Mouse (Mus musculus): Measurements from ENCODE around the gene Bach1. TPM values are rescaled to one million over a fixed set of nuclear protein-coding genes. Genes with fewer than 3 reads are reported as not detected.
A peak's percentile ranks its signal among the peaks of the same experiment; 100 is the strongest.

Gene Bach1
- polyA plus RNA-seq, 1 experiment, result 8.8 TPM

GRCm38 (mm10) chr16:87699306-87699692, 554 bp downstream of the Bach1 start:
- peak overlapping the region; percentile 67 for H3ac ChIP-seq (ENCODE audit: control insufficient read depth, insufficient read length)
- H3K4me2 ChIP-seq (ENCODE audit: low read depth), result peak overlapping the region; percentile 81
- H3K27me3 ChIP-seq (ENCODE audit: control insufficient read depth, insufficient read depth, insufficient read length), result no peaks in the 10 kb centered on the region
- H3K79me2 ChIP-seq (ENCODE audit: control insufficient read depth, insufficient read depth), result peaks cover 52% of the 10 kb centered on the region
- H3K4me3 ChIP-seq, result peak overlapping the region; percentile 89
- no peak for TF ChIP-seq SRF (IDR thresholded peaks at IDR 0.05; ENCODE audit: control insufficient read depth, insufficient read length, low read depth)
- TF ChIP-seq REST (IDR thresholded peaks at IDR 0.05; ENCODE audit: insufficient read depth, insufficient read length), result no peak
- TF ChIP-seq POLR2A (IDR thresholded peaks at IDR 0.05; ENCODE audit: insufficient read length, low read depth), result no peak
- TF ChIP-seq USF1 (IDR thresholded peaks at IDR 0.05; ENCODE audit: low read depth), result no peak
- TF ChIP-seq TCF3 (IDR thresholded peaks at IDR 0.05; ENCODE audit: insufficient read length, low read depth), result no peak
- no peak for TF ChIP-seq E2F4 (IDR thresholded peaks at IDR 0.05; ENCODE audit: insufficient read depth)
- TF ChIP-seq MYOD1 (IDR thresholded peaks at IDR 0.05; ENCODE audit: control insufficient read depth in 1 of 3, insufficient read length in 2 of 3, low read depth in 2 of 3), result no peak
- TF ChIP-seq MYOG (IDR thresholded peaks at IDR 0.05; ENCODE audit: control insufficient read depth in 1 of 3, insufficient read depth in 1 of 3, insufficient read length in 2 of 3, low read depth in 2 of 3), result no peak
- no peak for TF ChIP-seq POLR2AphosphoS2 (IDR thresholded peaks at IDR 0.05; ENCODE audit: insufficient read length, low read depth)
- TF ChIP-seq TCF12 (IDR thresholded peaks at IDR 0.05; ENCODE audit: insufficient read depth, poor library complexity, severe bottlenecking), result no peak
- no peak for TF ChIP-seq CEBPB (IDR thresholded peaks at IDR 0.05; ENCODE audit: insufficient read depth, poor library complexity, severe bottlenecking)
- H3K36me3 ChIP-seq (ENCODE audit: control insufficient read depth, insufficient read depth), result no peaks in the 10 kb centered on the region

DNA sequence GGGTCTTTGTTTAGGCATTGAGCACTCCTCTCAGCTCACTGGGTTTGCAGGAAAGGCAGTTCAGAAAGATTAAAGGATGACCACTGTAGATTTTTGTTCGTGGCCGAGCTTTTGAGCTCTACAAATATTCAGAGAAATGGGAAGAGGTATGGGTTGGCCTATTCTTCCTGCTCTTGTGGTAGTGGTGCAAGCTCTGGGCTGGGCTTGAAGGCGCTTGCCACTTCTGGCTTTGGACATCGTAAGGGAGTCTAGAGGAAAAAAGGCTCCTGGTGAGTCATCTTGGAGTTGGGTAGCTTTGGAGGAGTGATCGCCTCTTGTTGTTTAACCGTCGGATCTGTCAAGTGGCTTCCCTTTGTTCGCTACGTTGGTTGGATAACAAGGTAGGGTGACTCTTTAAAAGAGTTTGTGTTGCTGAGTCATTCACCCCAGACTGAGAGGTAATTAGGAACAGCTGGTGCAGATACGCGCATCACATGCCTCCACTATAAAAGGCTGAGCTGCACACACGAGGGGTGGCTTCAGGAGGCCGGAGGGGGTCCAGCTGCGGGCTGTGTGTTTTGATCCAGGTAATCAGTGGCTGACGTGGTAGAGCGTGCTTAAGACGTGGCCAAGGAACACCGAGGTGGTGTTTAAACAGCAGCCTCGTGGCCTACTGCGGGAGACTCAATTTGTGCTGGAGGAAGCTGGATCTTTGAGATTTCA, 1.1 kb downstream of the Bach1 start:
- TF ChIP-seq MAX (IDR thresholded peaks at IDR 0.05; ENCODE audit: low read depth), result no peak
- TF ChIP-seq MYOG (IDR thresholded peaks at IDR 0.05; ENCODE audit: control insufficient read depth in 1 of 3, insufficient read depth in 1 of 3, insufficient read length in 2 of 3, low read depth in 2 of 3), result peak in 2 of 3 experiments; percentile 51 to 77
- TF ChIP-seq USF1 (IDR thresholded peaks at IDR 0.05; ENCODE audit: low read depth), result peak; percentile 39
- TF ChIP-seq POLR2AphosphoS2 (IDR thresholded peaks at IDR 0.05; ENCODE audit: insufficient read length, low read depth), result no peak
- no peak for TF ChIP-seq E2F4 (IDR thresholded peaks at IDR 0.05; ENCODE audit: insufficient read depth)
- TF ChIP-seq TCF12 (IDR thresholded peaks at IDR 0.05; ENCODE audit: insufficient read depth, poor library complexity, severe bottlenecking), result peak; percentile 52
- peak in 2 of 3 experiments; percentile 47 to 76 for TF ChIP-seq MYOD1 (IDR thresholded peaks at IDR 0.05; ENCODE audit: control insufficient read depth in 1 of 3, insufficient read length in 2 of 3, low read depth in 2 of 3)
- no peak for TF ChIP-seq POLR2A (IDR thresholded peaks at IDR 0.05; ENCODE audit: insufficient read length, low read depth)
- TF ChIP-seq REST (IDR thresholded peaks at IDR 0.05; ENCODE audit: insufficient read depth, insufficient read length), result no peak
- no peak for TF ChIP-seq CEBPB (IDR thresholded peaks at IDR 0.05; ENCODE audit: insufficient read depth, poor library complexity, severe bottlenecking)
- TF ChIP-seq TCF3 (IDR thresholded peaks at IDR 0.05; ENCODE audit: insufficient read length, low read depth), result no peak
- TF ChIP-seq SRF (IDR thresholded peaks at IDR 0.05; ENCODE audit: control insufficient read depth, insufficient read length, low read depth), result no peak

GRCm38 (mm10) chr16:87700395-87700765, 1.6 kb downstream of the Bach1 start:
- TF ChIP-seq MAX (IDR thresholded peaks at IDR 0.05; ENCODE audit: low read depth) (no peak), USF1 (IDR thresholded peaks at IDR 0.05; ENCODE audit: low read depth) (no peak), MYOG (IDR thresholded peaks at IDR 0.05; ENCODE audit: control insufficient read depth in 1 of 3, insufficient read depth in 1 of 3, insufficient read length in 2 of 3, low read depth in 2 of 3) (no peak), CEBPB (IDR thresholded peaks at IDR 0.05; ENCODE audit: insufficient read depth, poor library complexity, severe bottlenecking) (no peak)
- Histone ChIP-seq H3K4me3 (peak overlapping the region; percentile 89), H3K79me2 (ENCODE audit: control insufficient read depth, insufficient read depth) (peaks cover 63% of the 10 kb centered on the region), H3K27me3 (ENCODE audit: control insufficient read depth, insufficient read depth, insufficient read length) (no peaks in the 10 kb centered on the region), H3K36me3 (ENCODE audit: control insufficient read depth, insufficient read depth) (no peaks in the 10 kb centered on the region), H3K4me2 (ENCODE audit: low read depth) (peak overlapping the region; percentile 81), H3ac (ENCODE audit: control insufficient read depth, insufficient read length) (peak overlapping the region; percentile 67)

More for the DNA sequence above, 1.1 kb downstream of the Bach1 start:
- peak overlapping the region; percentile 67 for H3ac ChIP-seq (ENCODE audit: control insufficient read depth, insufficient read length)
- H3K4me2 ChIP-seq (ENCODE audit: low read depth), result peak overlapping the region; percentile 81
- peak overlapping the region; percentile 89 for H3K4me3 ChIP-seq
- no peaks in the 10 kb centered on the region for H3K36me3 ChIP-seq (ENCODE audit: control insufficient read depth, insufficient read depth)
- H3K27me3 ChIP-seq (ENCODE audit: control insufficient read depth, insufficient read depth, insufficient read length), result no peaks in the 10 kb centered on the region
- H3K79me2 ChIP-seq (ENCODE audit: control insufficient read depth, insufficient read depth), result peaks cover 58% of the 10 kb centered on the region

DNA sequence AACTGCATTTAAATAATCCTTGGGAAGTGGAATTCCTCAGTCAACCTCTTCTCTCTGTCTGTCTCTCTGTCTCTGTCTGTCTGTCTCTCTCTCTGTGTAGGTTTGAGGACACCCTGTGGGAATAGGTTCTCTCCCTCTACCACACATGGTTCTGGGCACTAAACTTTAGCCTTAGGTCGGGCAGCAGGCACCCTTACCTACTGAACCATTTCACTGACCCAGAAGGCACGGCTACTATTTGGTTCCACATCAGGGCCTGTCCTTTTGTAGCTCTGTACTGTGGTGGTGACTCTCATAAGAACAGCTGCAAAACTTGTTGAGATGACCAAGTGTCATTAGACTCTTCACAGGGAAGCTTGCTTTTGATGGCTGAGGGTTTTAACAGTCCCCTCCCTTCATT, 3.1 kb downstream of the Bach1 start:
- Histone ChIP-seq H3K4me3 (no peak overlapping the region), H3K79me2 (ENCODE audit: control insufficient read depth, insufficient read depth) (peaks cover 78% of the 10 kb centered on the region), H3K4me2 (ENCODE audit: low read depth) (no peak overlapping the region), H3K36me3 (ENCODE audit: control insufficient read depth, insufficient read depth) (no peaks in the 10 kb centered on the region), H3ac (ENCODE audit: control insufficient read depth, insufficient read length) (no peak overlapping the region), H3K27me3 (ENCODE audit: control insufficient read depth, insufficient read depth, insufficient read length) (no peaks in the 10 kb centered on the region)
- TF ChIP-seq E2F4 (IDR thresholded peaks at IDR 0.05; ENCODE audit: insufficient read depth) (no peak), MYOD1 (IDR thresholded peaks at IDR 0.05; ENCODE audit: control insufficient read depth in 1 of 3, insufficient read length in 2 of 3, low read depth in 2 of 3) (no peak), SRF (IDR thresholded peaks at IDR 0.05; ENCODE audit: control insufficient read depth, insufficient read length, low read depth) (no peak), USF1 (IDR thresholded peaks at IDR 0.05; ENCODE audit: low read depth) (no peak), CEBPB (IDR thresholded peaks at IDR 0.05; ENCODE audit: insufficient read depth, poor library complexity, severe bottlenecking) (no peak), TCF12 (IDR thresholded peaks at IDR 0.05; ENCODE audit: insufficient read depth, poor library complexity, severe bottlenecking) (no peak), TCF3 (IDR thresholded peaks at IDR 0.05; ENCODE audit: insufficient read length, low read depth) (no peak), REST (IDR thresholded peaks at IDR 0.05; ENCODE audit: insufficient read depth, insufficient read length) (no peak), POLR2AphosphoS2 (IDR thresholded peaks at IDR 0.05; ENCODE audit: insufficient read length, low read depth) (no peak), POLR2A (IDR thresholded peaks at IDR 0.05; ENCODE audit: insufficient read length, low read depth) (no peak), MAX (IDR thresholded peaks at IDR 0.05; ENCODE audit: low read depth) (no peak)

All from myocyte (in vitro differentiated cells).